Mouse (Mus musculus): Measurements from ENCODE around the gene DXBay18. TPM values are rescaled to one million over a fixed set of nuclear protein-coding genes. Genes with fewer than 3 reads are reported as not detected.
"Not testable (repeated sequence)": the region's sequence is repeated elsewhere in the genome, so short reads cannot be mapped to it uniquely, and the experiment has no call there.

The DXBay18 gene
- not detected in 2 replicates for polyA plus RNA-seq (2012; rRNA removed)

- not testable (repeated sequence) for H3K27ac ChIP-seq (ENCODE audit: insufficient read depth, low read depth, low read length); H3K4me1 ChIP-seq (ENCODE audit: control insufficient read depth, insufficient read depth, insufficient read length, low read length); H3K27me3 ChIP-seq (ENCODE audit: control insufficient read depth, insufficient read depth, low read length); H3K36me3 ChIP-seq (ENCODE audit: control insufficient read depth, insufficient read depth, low read length); H3K4me3 ChIP-seq (ENCODE audit: low read depth, low read length)
- no CpG with 5 or more reads among the region's 7 CpGs for WGBS
Measured at GRCm38 (mm10) chrX:73149350-73149749, at the start of gene DXBay18. Gene DXBay18, minus strand, starts transcription at chrX:73149450.

GRCm38 (mm10) chrX:73191934-73192333 is 42.7 kb upstream of the DXBay18 start, which contains the start of gene Xlr3b:
Gene Xlr3b, plus strand, starts transcription at chrX:73192207.
- not testable (repeated sequence) for H3K4me1 ChIP-seq (ENCODE audit: control insufficient read depth, insufficient read depth, insufficient read length, low read length); H3K4me3 ChIP-seq (ENCODE audit: low read depth, low read length)
- 84% methylated on average over 11 of the region's 12 CpGs for WGBS

GRCm38 (mm10) chrX:73176889-73177288 is 27.6 kb upstream of the DXBay18 start, which contains the start of gene Spin2d:
Gene Spin2d, minus strand, starts transcription at chrX:73176989.
- H3K4me3 ChIP-seq (ENCODE audit: low read depth, low read length); H3K27ac ChIP-seq (ENCODE audit: insufficient read depth, low read depth, low read length); H3K36me3 ChIP-seq (ENCODE audit: control insufficient read depth, insufficient read depth, low read length); H3K4me1 ChIP-seq (ENCODE audit: control insufficient read depth, insufficient read depth, insufficient read length, low read length); H3K27me3 ChIP-seq (ENCODE audit: control insufficient read depth, insufficient read depth, low read length): not testable (repeated sequence)
- WGBS = 73% methylated on average over 6 of the region's 15 CpGs

More at GRCm38 (mm10) chrX:73191934-73192333, 42.7 kb upstream of the DXBay18 start, which contains the start of gene Xlr3b:
- H3K27ac ChIP-seq (ENCODE audit: insufficient read depth, low read depth, low read length); H3K36me3 ChIP-seq (ENCODE audit: control insufficient read depth, insufficient read depth, low read length); H3K27me3 ChIP-seq (ENCODE audit: control insufficient read depth, insufficient read depth, low read length): not testable (repeated sequence)

GRCm38 (mm10) chrX:73148496-73148895 is 754 bp downstream of the DXBay18 start, which contains the start of gene Xlr5b:
Gene Xlr5b, plus strand, starts transcription at chrX:73148796.
- not testable (repeated sequence) for H3K4me1 ChIP-seq (ENCODE audit: control insufficient read depth, insufficient read depth, insufficient read length, low read length); H3K4me3 ChIP-seq (ENCODE audit: low read depth, low read length); H3K36me3 ChIP-seq (ENCODE audit: control insufficient read depth, insufficient read depth, low read length); H3K27ac ChIP-seq (ENCODE audit: insufficient read depth, low read depth, low read length); H3K27me3 ChIP-seq (ENCODE audit: control insufficient read depth, insufficient read depth, low read length)
- WGBS = no CpG with 5 or more reads among the region's 20 CpGs

GRCm38 (mm10) chrX:73143218-73143618 is 6.0 kb downstream of the DXBay18 start:
- not testable (repeated sequence) for H3K27me3 ChIP-seq (ENCODE audit: control insufficient read depth, insufficient read depth, low read length); H3K36me3 ChIP-seq (ENCODE audit: control insufficient read depth, insufficient read depth, low read length); H3K4me3 ChIP-seq (ENCODE audit: low read depth, low read length); H3K27ac ChIP-seq (ENCODE audit: insufficient read depth, low read depth, low read length); H3K4me1 ChIP-seq (ENCODE audit: control insufficient read depth, insufficient read depth, insufficient read length, low read length)
- WGBS = no CpG with 5 or more reads among the region's 7 CpGs

GRCm38 (mm10) chrX:73122859-73123829 is 26.1 kb downstream of the DXBay18 start:
- H3K36me3 ChIP-seq (ENCODE audit: control insufficient read depth, insufficient read depth, low read length); H3K27ac ChIP-seq (ENCODE audit: insufficient read depth, low read depth, low read length); H3K4me3 ChIP-seq (ENCODE audit: low read depth, low read length); H3K27me3 ChIP-seq (ENCODE audit: control insufficient read depth, insufficient read depth, low read length); H3K4me1 ChIP-seq (ENCODE audit: control insufficient read depth, insufficient read depth, insufficient read length, low read length): not testable (repeated sequence)
- no CpG with 5 or more reads among the region's 12 CpGs for WGBS

GRCm38 (mm10) chrX:73116747-73117146 is 32.5 kb downstream of the DXBay18 start, which contains the start of gene Gm14685:
Gene Gm14685, plus strand, starts transcription at chrX:73117047.
- no CpG with 5 or more reads among the region's 7 CpGs for WGBS
- not testable (repeated sequence) for H3K27me3 ChIP-seq (ENCODE audit: control insufficient read depth, insufficient read depth, low read length); H3K4me1 ChIP-seq (ENCODE audit: control insufficient read depth, insufficient read depth, insufficient read length, low read length); H3K27ac ChIP-seq (ENCODE audit: insufficient read depth, low read depth, low read length); H3K4me3 ChIP-seq (ENCODE audit: low read depth, low read length); H3K36me3 ChIP-seq (ENCODE audit: control insufficient read depth, insufficient read depth, low read length)

GRCm38 (mm10) chrX:73096941-73097508 is 52.2 kb downstream of the DXBay18 start, which contains the start of gene Xlr3a:
Gene Xlr3a, minus strand, starts transcription at chrX:73097095.
- 66% methylated on average over 13 of the region's 13 CpGs for WGBS

More at GRCm38 (mm10) chrX:73096941-73097508, 52.2 kb downstream of the DXBay18 start, which contains the start of gene Xlr3a:
- H3K27ac ChIP-seq (ENCODE audit: insufficient read depth, low read depth, low read length); H3K4me3 ChIP-seq (ENCODE audit: low read depth, low read length); H3K36me3 ChIP-seq (ENCODE audit: control insufficient read depth, insufficient read depth, low read length); H3K4me1 ChIP-seq (ENCODE audit: control insufficient read depth, insufficient read depth, insufficient read length, low read length); H3K27me3 ChIP-seq (ENCODE audit: control insufficient read depth, insufficient read depth, low read length): not testable (repeated sequence)

Other genes with a start within 250 kb of the DXBay18 start
- 0.28 and 0.46 TPM in 2 replicates for gene Cetn2, start 231.0 kb downstream of the DXBay18 start, polyA plus RNA-seq (2012; rRNA removed)
- 3.2 and 7.2 TPM in 2 replicates for gene Nsdhl, start 230.9 kb downstream of the DXBay18 start, polyA plus RNA-seq (2012; rRNA removed)
- gene Zfp185, start 162.1 kb downstream of the DXBay18 start, polyA plus RNA-seq (2012; rRNA removed) = 0.03 and 0.18 TPM in 2 replicates
- gene Pnma5, start 112.3 kb downstream of the DXBay18 start, polyA plus RNA-seq (2012; rRNA removed) = not detected in 2 replicates
- gene Pnma3, start 84.7 kb downstream of the DXBay18 start, polyA plus RNA-seq (2012; rRNA removed) = not detected in 2 replicates
- not detected in 2 replicates for gene Xlr4a, start 67.0 kb downstream of the DXBay18 start, polyA plus RNA-seq (2012; rRNA removed)
- gene Xlr3a, start 52.4 kb downstream of the DXBay18 start, polyA plus RNA-seq (2012; rRNA removed) = 0.38 TPM in 1 of 2 replicates, not detected in the other
- 0.06 TPM in 1 of 2 replicates, not detected in the other for gene Gm14685, start 32.4 kb downstream of the DXBay18 start, polyA plus RNA-seq (2012; rRNA removed)
- gene Xlr5b, start 654 bp downstream of the DXBay18 start, polyA plus RNA-seq (2012; rRNA removed) = not detected in 2 replicates
- not detected in 2 replicates for gene Spin2d, start 27.5 kb upstream of the DXBay18 start, polyA plus RNA-seq (2012; rRNA removed)
- gene Xlr3b, start 42.8 kb upstream of the DXBay18 start, polyA plus RNA-seq (2012; rRNA removed) = 0.08 and 0.23 TPM in 2 replicates
- gene Xlr4b, start 64.9 kb upstream of the DXBay18 start, polyA plus RNA-seq (2012; rRNA removed) = not detected in 2 replicates
- 20.7 and 29.4 TPM in 2 replicates for gene F8a, start 78.8 kb upstream of the DXBay18 start, polyA plus RNA-seq (2012; rRNA removed)
- not detected in 2 replicates for gene Xlr4c, start 93.7 kb upstream of the DXBay18 start, polyA plus RNA-seq (2012; rRNA removed)
- not detected in 2 replicates for gene Xlr3c, start 115.9 kb upstream of the DXBay18 start, polyA plus RNA-seq (2012; rRNA removed)
- gene Xlr5a, start 143.5 kb upstream of the DXBay18 start, polyA plus RNA-seq (2012; rRNA removed) = not detected in 2 replicates
- gene Xlr5c, start 143.5 kb upstream of the DXBay18 start, polyA plus RNA-seq (2012; rRNA removed) = not detected in 2 replicates
- not detected in 2 replicates for gene Gm45015, start 187.4 kb upstream of the DXBay18 start, polyA plus RNA-seq (2012; rRNA removed)
- 2.1 and 2.2 TPM in 2 replicates for gene Zfp275, start 193.2 kb upstream of the DXBay18 start, polyA plus RNA-seq (2012; rRNA removed)
- not detected in 2 replicates for gene Gm18336, start 249.3 kb upstream of the DXBay18 start, polyA plus RNA-seq (2012; rRNA removed)

All from small intestine, adult 2 months (tissue).